Mouse (Mus musculus) liver, embryonic 15.5 days (tissue): Measurements from ENCODE around the gene Pgp. TPM values are rescaled to one million over a fixed set of nuclear protein-coding genes. Genes with fewer than 3 reads are reported as not detected.

Source experiments
- ATAC-seq: fragments of 200-750 bp; cut with Nextera tagmentation; 2 replicates; pipeline ENCODE4 v1.8.0; 2017; ENCODE audit warnings: moderate number of reproducible peaks, mild to moderate bottlenecking, moderate library complexity; ENCODE audit not compliant: insufficient read depth
- H3K27ac ChIP-seq: fragments of 300-500 bp; sonication (generic); replicated peaks from 2 replicates; pipeline ENCODE4 v1.5.1; 2015; ENCODE audit warnings: mild to moderate bottlenecking, inconsistent platforms
- H3K27me3 ChIP-seq: fragments of 300-500 bp; sonication (generic); 2 replicates; pipeline ENCODE4 v1.6.1; 2015; ENCODE audit warnings: mild to moderate bottlenecking, inconsistent platforms
- H3K36me3 ChIP-seq: fragments of 300-500 bp; sonication (generic); replicated peaks from 2 replicates; pipeline ENCODE4 v1.6.1; 2015; ENCODE audit warnings: moderate library complexity, mild to moderate bottlenecking, inconsistent platforms
- H3K4me1 ChIP-seq: fragments of 300-500 bp; sonication (generic); replicated peaks from 2 replicates; pipeline ENCODE4 v1.6.1; 2015; ENCODE audit warnings: inconsistent platforms
- H3K4me2 ChIP-seq: fragments of 300-500 bp; sonication (generic); 2 replicates; pipeline ENCODE4 v1.6.1; 2015; ENCODE audit warnings: moderate library complexity, mild to moderate bottlenecking, inconsistent platforms
- H3K4me3 ChIP-seq: fragments of 300-500 bp; sonication (generic); replicated peaks from 2 replicates; pipeline ENCODE4 v1.5.1; 2015; ENCODE audit warnings: mild to moderate bottlenecking, inconsistent platforms
- H3K9ac ChIP-seq: fragments of 300-500 bp; sonication (generic); 2 replicates; pipeline ENCODE4 v1.6.1; 2015; ENCODE audit warnings: moderate library complexity, mild to moderate bottlenecking, inconsistent platforms
- H3K9me3 ChIP-seq: fragments of 300-500 bp; sonication (generic); replicated peaks from 2 replicates; pipeline ENCODE4 v1.6.1; 2016; ENCODE audit warnings: inconsistent platforms
- WGBS: fragments of 180-500 bp; shearing (Covaris S2); methylation state at CpG from one replicate; pipeline ENCODE4 v1.1.7; 2015; ENCODE audit warnings: mixed read lengths; ENCODE audit not compliant: insufficient replicate concordance; 5-methylcytosine and 5-hydroxymethylcytosine counted together
- polyA plus RNA-seq: library from polyadenylated mRNA; unstranded; fragments of >200 nt; fragmentation: Nextera tagmentation; extraction: Ambion mirVana; gene quantifications from 2 replicates; pipeline ENCODE4 v1.2.1, GENCODE M21; 2015

The Pgp gene
- polyA plus RNA-seq, 1 experiment from 2014 or later: 61.2 TPM

GRCm38 (mm10) chr17:24507129-24507664 lies 37.0 kb downstream of the Pgp start:
- Histone ChIP-seq H3K27me3 (no peaks in the 10 kb centered on the region), H3K27ac (no peak overlapping the region), H3K9me3 (no peaks in the 10 kb centered on the region), H3K4me1 (peaks cover 18% of the 10 kb centered on the region), H3K4me3 (peak overlapping the region; percentile 9; the same call in 1 of the 2 replicates), H3K36me3 (peaks cover 46% of the 10 kb centered on the region), H3K4me2 (peak overlapping the region; percentile 52), H3K9ac (no peak overlapping the region)
- peak; percentile 22; the same call in 1 of the 2 replicates for ATAC-seq
- 59% methylated on average over 19 of the region's 19 CpGs for WGBS

GRCm38 (mm10) chr17:24507806-24508460 lies 37.7 kb downstream of the Pgp start:
- Histone ChIP-seq H3K4me3 (no peak overlapping the region), H3K27me3 (no peaks in the 10 kb centered on the region), H3K27ac (no peak overlapping the region), H3K36me3 (peaks cover 51% of the 10 kb centered on the region), H3K4me1 (peaks cover 18% of the 10 kb centered on the region), H3K9me3 (no peaks in the 10 kb centered on the region), H3K9ac (no peak overlapping the region), H3K4me2 (no peak overlapping the region)
- no peak for ATAC-seq
- 77% methylated on average over 12 of the region's 12 CpGs for WGBS

- WGBS: 52% methylated on average over 5 of the region's 5 CpGs
- H3K36me3 ChIP-seq: peaks cover 98% of the 10 kb centered on the region
- H3K9me3 ChIP-seq: no peaks in the 10 kb centered on the region
- no peak overlapping the region for H3K4me3 ChIP-seq
- no peak overlapping the region for H3K27ac ChIP-seq
- no peak overlapping the region for H3K9ac ChIP-seq
- H3K4me2 ChIP-seq: no peak overlapping the region
- no peak for ATAC-seq
- no peaks in the 10 kb centered on the region; the same call in 1 of the 2 replicates for H3K4me1 ChIP-seq
- H3K27me3 ChIP-seq: no peaks in the 10 kb centered on the region
These were observed 43.4 kb downstream of the Pgp start for GRCm38 (mm10) chr17:24513609-24514008.

DNA sequence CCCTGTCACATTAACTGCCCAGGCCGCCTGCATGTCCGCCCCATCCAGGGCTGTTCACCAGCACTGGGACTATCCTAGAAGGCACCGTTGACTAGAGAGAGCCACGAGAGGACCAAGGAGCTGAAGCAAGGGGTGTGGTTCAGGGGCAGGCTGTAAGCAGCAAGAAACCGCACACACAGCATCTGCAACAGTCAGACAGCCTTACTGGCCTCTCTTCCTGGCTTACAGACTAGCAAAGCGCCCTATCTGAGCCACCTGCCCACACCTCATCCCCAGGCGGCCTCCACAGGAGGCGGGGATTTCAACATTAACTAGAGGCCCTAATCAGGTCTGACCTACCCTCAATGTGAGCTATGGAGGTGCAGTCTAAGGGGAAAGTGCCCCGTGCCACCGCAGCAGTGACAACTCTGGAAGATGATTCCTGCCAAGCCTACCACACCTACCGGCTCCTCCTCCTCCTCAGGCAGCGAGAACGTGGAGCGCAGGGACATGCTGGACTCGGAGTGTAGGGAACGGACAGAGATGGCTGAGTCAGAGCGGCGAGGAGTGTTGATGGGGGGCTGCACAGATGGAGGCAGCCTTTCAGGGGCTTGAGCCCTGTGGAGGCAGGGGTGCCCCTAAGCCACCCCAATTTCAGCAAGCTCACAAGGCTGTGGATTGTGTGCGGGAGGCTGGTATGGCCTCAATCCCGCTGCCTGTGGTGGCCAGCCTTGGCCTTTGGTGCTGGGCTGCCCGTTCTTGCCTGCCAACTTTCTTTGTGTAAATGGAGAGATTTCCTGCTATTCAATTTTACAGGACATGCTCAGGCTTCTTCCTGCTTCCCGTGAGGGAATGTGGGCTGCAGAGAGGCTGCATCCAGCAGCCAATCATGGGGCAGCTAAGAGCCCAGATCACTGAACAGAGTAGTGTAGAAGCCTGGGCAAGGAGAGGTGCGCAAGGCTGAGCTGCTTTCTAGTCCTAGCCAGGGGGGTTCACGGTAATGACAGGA lies 44.4 kb downstream of the Pgp start:
- no peaks in the 10 kb centered on the region for H3K9me3 ChIP-seq
- H3K27ac ChIP-seq: 0 out of 2 replicates have a peak overlapping the region, but pooled peaks have one; percentile 11
- no peak overlapping the region for H3K9ac ChIP-seq
- no peak overlapping the region for H3K4me2 ChIP-seq
- H3K36me3 ChIP-seq: peaks cover 95% of the 10 kb centered on the region
- H3K27me3 ChIP-seq: no peaks in the 10 kb centered on the region
- WGBS: 75% methylated on average over 24 of the region's 24 CpGs
- H3K4me1 ChIP-seq: no peaks in the 10 kb centered on the region; the same call in 1 of the 2 replicates
- H3K4me3 ChIP-seq: no peak overlapping the region
- peak; percentile 25; the same call in 1 of the 2 replicates for ATAC-seq

GRCm38 (mm10) chr17:24520450-24520849 lies 50.3 kb downstream of the Pgp start:
- no peak overlapping the region for H3K4me2 ChIP-seq
- no peak for ATAC-seq

More at GRCm38 (mm10) chr17:24520450-24520849, 50.3 kb downstream of the Pgp start:
- H3K4me1 ChIP-seq: peaks cover 8% of the 10 kb centered on the region; the same call in 1 of the 2 replicates
- WGBS: 74% methylated on average over 4 of the region's 4 CpGs
- H3K9me3 ChIP-seq: no peaks in the 10 kb centered on the region
- no peak overlapping the region for H3K9ac ChIP-seq
- H3K27me3 ChIP-seq: no peaks in the 10 kb centered on the region
- H3K4me3 ChIP-seq: no peak overlapping the region
- no peak overlapping the region for H3K27ac ChIP-seq
- peaks cover 44% of the 10 kb centered on the region for H3K36me3 ChIP-seq

Other genes starting within 250 kb of the Pgp start
- gene Tedc2, start 249.5 kb upstream of the Pgp start, polyA plus RNA-seq: 8.2 and 9.6 TPM in 2 replicates
- gene Ccnf, start 218.9 kb upstream of the Pgp start, polyA plus RNA-seq: 71.5 and 75.6 TPM in 2 replicates
- gene Abca17, start 119.3 kb upstream of the Pgp start, polyA plus RNA-seq: not detected in 2 replicates
- gene Abca3, start 118.4 kb upstream of the Pgp start, polyA plus RNA-seq: 14.1 and 14.8 TPM in 2 replicates
- gene Rnps1, start 55.8 kb upstream of the Pgp start, polyA plus RNA-seq: 109 and 113 TPM in 2 replicates
- gene Eci1, start 43.8 kb upstream of the Pgp start, polyA plus RNA-seq: 81.2 and 92.2 TPM in 2 replicates
- gene Dnase1l2, start 27.3 kb upstream of the Pgp start, polyA plus RNA-seq: 0.39 and 0.41 TPM in 2 replicates
- 11.5 and 14.2 TPM in 2 replicates for gene E4f1, start 79 bp upstream of the Pgp start, polyA plus RNA-seq
- 0.13 TPM in 1 of 2 replicates, not detected in the other for gene Bricd5, start 3.5 kb downstream of the Pgp start, polyA plus RNA-seq
- 12.0 and 13.6 TPM in 2 replicates for gene Mlst8, start 8.7 kb downstream of the Pgp start, polyA plus RNA-seq
- 0.05 and 0.09 TPM in 2 replicates for gene Caskin1, start 18.2 kb downstream of the Pgp start, polyA plus RNA-seq
- 32.9 and 35.2 TPM in 2 replicates for gene Traf7, start 57.5 kb downstream of the Pgp start, polyA plus RNA-seq
- gene Rab26, start 63.8 kb downstream of the Pgp start, polyA plus RNA-seq: 0.64 and 0.74 TPM in 2 replicates
- gene Pkd1, start 79.4 kb downstream of the Pgp start, polyA plus RNA-seq: 2.6 and 3.0 TPM in 2 replicates
- gene Tsc2, start 162.2 kb downstream of the Pgp start, polyA plus RNA-seq: 18.8 and 21.4 TPM in 2 replicates
- 5.8 and 6.4 TPM in 2 replicates for gene Nthl1, start 162.3 kb downstream of the Pgp start, polyA plus RNA-seq
- 10.8 and 13.8 TPM in 2 replicates for gene Slc9a3r2, start 179.9 kb downstream of the Pgp start, polyA plus RNA-seq
- gene Npw, start 188.1 kb downstream of the Pgp start, polyA plus RNA-seq: 0.30 TPM in 1 of 2 replicates, not detected in the other
- 9.9 and 12.5 TPM in 2 replicates for gene Zfp598, start 199.3 kb downstream of the Pgp start, polyA plus RNA-seq
- gene Syngr3, start 219.6 kb downstream of the Pgp start, polyA plus RNA-seq: 0.07 and 0.16 TPM in 2 replicates
- gene Gfer, start 225.8 kb downstream of the Pgp start, polyA plus RNA-seq: 22.8 and 25.2 TPM in 2 replicates
- gene Noxo1, start 225.8 kb downstream of the Pgp start, polyA plus RNA-seq: 0.14 and 0.16 TPM in 2 replicates
- gene Tbl3, start 237.3 kb downstream of the Pgp start, polyA plus RNA-seq: 35.0 and 40.6 TPM in 2 replicates
- gene Rnf151, start 247.7 kb downstream of the Pgp start, polyA plus RNA-seq: not detected in 2 replicates
- gene Rps2, start 247.7 kb downstream of the Pgp start, polyA plus RNA-seq: 1,043 and 1,068 TPM in 2 replicates